In the genomic region with DNA sequence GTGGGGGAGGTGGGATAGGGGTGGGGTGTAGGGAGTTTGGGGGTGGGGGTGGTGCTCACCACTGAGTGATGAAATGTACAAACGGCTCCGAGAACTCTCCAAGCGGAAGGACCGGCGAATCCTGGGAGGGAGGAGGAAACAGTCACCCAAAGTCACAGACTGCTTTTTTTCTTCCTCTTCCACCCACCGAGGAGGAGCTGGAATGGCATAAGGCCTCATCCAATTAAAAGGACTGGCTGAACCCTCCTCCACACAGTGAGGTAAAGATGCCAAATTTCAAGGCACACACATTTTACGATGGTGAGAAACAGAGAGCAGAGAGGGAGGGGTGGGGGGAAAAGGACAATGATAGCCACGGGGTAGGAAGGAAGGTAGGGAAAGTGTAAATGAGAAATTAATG, we compare ENCODE assay signal across 12 mouse cellular contexts. TPM values are rescaled to one million over a fixed set of nuclear protein-coding genes. Genes with fewer than 3 reads are reported as not detected.
DNase-seq lines count a peak whose midpoint lies in the region; ATAC-seq and TF ChIP-seq lines count a peak whose summit lies in the region.
"Had no signal": no experiment of that assay in that cellular context is flagged by ENCODE, and none has a peak within 500 bp of the region (broad histone marks: within the 10 kb centered on the region; RNA-seq: fewer than 3 reads in every experiment).

No protein-coding gene starts in this region.

- H3K9me3 ChIP-seq in heart, embryonic 10.5 days: no peaks in the 10 kb centered on the region
- H3K9me3 ChIP-seq in lung, embryonic 14.5 days (ENCODE audit: low read depth, low read length): no peaks in the 10 kb centered on the region
- no peaks in the 10 kb centered on the region for H3K9me3 ChIP-seq in embryonic facial prominence, embryonic 12.5 days
- H3K9me3 ChIP-seq: embryonic facial prominence, embryonic 15.5 days; midbrain, embryonic 13.5 days had no signal

- H3K9ac ChIP-seq in lung, embryonic 14.5 days: no peak overlapping the region
- H3K9ac ChIP-seq in embryonic facial prominence, embryonic 12.5 days: no peak overlapping the region
- H3K9ac ChIP-seq: embryonic facial prominence, embryonic 15.5 days; midbrain, embryonic 13.5 days had no signal

- H3K4me1 ChIP-seq in heart, embryonic 10.5 days: peaks cover 56% of the 10 kb centered on the region
- no peaks in the 10 kb centered on the region; the same call in 1 of the 2 replicates for H3K4me1 ChIP-seq in lung, embryonic 14.5 days (ENCODE audit: insufficient read depth)
- peaks cover 32% of the 10 kb centered on the region for H3K4me1 ChIP-seq in embryonic facial prominence, embryonic 12.5 days
- H3K4me1 ChIP-seq: embryonic facial prominence, embryonic 15.5 days had no signal

- TF ChIP-seq CTCF in lung, embryonic 14.5 days (IDR thresholded peaks at IDR 0.05; ENCODE audit: low read depth): no peak
- no peak for TF ChIP-seq CTCF in layer of hippocampus, adult 2 months (conservative IDR thresholded peaks at IDR 0.05)
- TF ChIP-seq CTCF in gastrocnemius, adult 2 months (IDR thresholded peaks at IDR 0.05): no peak

- intact Hi-C loops in gastrocnemius, adult 2 months (cut with DNase I): no loop called here

- 10% methylated on average over 8 of the region's 8 CpGs for WGBS in heart, embryonic 10.5 days
- 7% methylated on average over 8 of the region's 8 CpGs for WGBS in lung, embryonic 14.5 days
- WGBS in embryonic facial prominence, embryonic 12.5 days: 5% methylated on average over 8 of the region's 8 CpGs

- no peak for ATAC-seq in lung, embryonic 14.5 days (ENCODE audit: insufficient read depth)
- no peak for ATAC-seq in embryonic facial prominence, embryonic 12.5 days (ENCODE audit: insufficient number of reproducible peaks, insufficient read depth, low FRiP score, low TSS enrichment)
- ATAC-seq: CD4-positive, CD25-positive, alpha-beta regulatory T cell, adult 4 months; midbrain, embryonic 13.5 days had no signal

- peak overlapping the region; percentile 62; the same call in 1 of the 2 replicates for H3K27ac ChIP-seq in heart, embryonic 10.5 days
- no peak overlapping the region for H3K27ac ChIP-seq in lung, embryonic 14.5 days (ENCODE audit: low read depth)
- H3K27ac ChIP-seq in embryonic facial prominence, embryonic 12.5 days: no peak overlapping the region
- H3K27ac ChIP-seq in layer of hippocampus, adult 2 months: no peak overlapping the region; the same call in 1 of the 2 replicates
- H3K27ac ChIP-seq in gastrocnemius, adult 2 months: no peak overlapping the region
- H3K27ac ChIP-seq: embryonic facial prominence, embryonic 15.5 days had no signal

- DNase-seq in heart, embryonic 10.5 days (ENCODE audit: low spot score): no peak
- no peak for DNase-seq in heart, adult 11 months
- DNase-seq in lung, embryonic 14.5 days: peak; percentile 50
- no peak for DNase-seq in lung, postnatal 14 days
- DNase-seq in layer of hippocampus, adult 2 months (ENCODE audit: low spot score in 2 of 2): peak; percentile 27 to 44
- DNase-seq in gastrocnemius, adult 2 months: no peak
- DNase-seq in spleen, adult 18-20 months: no peak
- DNase-seq: right cerebral cortex, postnatal 25 days had no signal

- peaks cover 13% of the 10 kb centered on the region; the same call in 1 of the 2 replicates for H3K36me3 ChIP-seq in heart, embryonic 10.5 days
- peaks cover 6% of the 10 kb centered on the region; the same call in 1 of the 2 replicates for H3K36me3 ChIP-seq in lung, embryonic 14.5 days (ENCODE audit: insufficient read depth)
- peaks cover 13% of the 10 kb centered on the region; the same call in 1 of the 2 replicates for H3K36me3 ChIP-seq in embryonic facial prominence, embryonic 12.5 days

- peak overlapping the region; percentile 40; the same call in 1 of the 2 replicates for H3K4me2 ChIP-seq in lung, embryonic 14.5 days
- 0 out of 2 replicates have a peak overlapping the region, but pooled peaks have one; percentile 11 for H3K4me2 ChIP-seq in embryonic facial prominence, embryonic 12.5 days (replicated peaks)
- H3K4me2 ChIP-seq: embryonic facial prominence, embryonic 15.5 days; midbrain, embryonic 13.5 days had no signal

- H3K4me3 ChIP-seq in heart, embryonic 10.5 days: peak overlapping the region; percentile 33; the same call in 1 of the 2 replicates
- no peak overlapping the region for H3K4me3 ChIP-seq in lung, embryonic 14.5 days (ENCODE audit: low read depth, low read length)
- H3K4me3 ChIP-seq in embryonic facial prominence, embryonic 12.5 days: no peak overlapping the region
- H3K4me3 ChIP-seq in layer of hippocampus, adult 2 months: peak overlapping the region; percentile 30
- no peak overlapping the region for H3K4me3 ChIP-seq in gastrocnemius, adult 2 months
- H3K4me3 ChIP-seq: embryonic facial prominence, embryonic 15.5 days; midbrain, embryonic 13.5 days had no signal

- no peaks in the 10 kb centered on the region for H3K27me3 ChIP-seq in heart, embryonic 10.5 days (ENCODE audit: insufficient read depth, poor library complexity, severe bottlenecking)
- H3K27me3 ChIP-seq in lung, embryonic 14.5 days (ENCODE audit: insufficient read depth, low read length): no peaks in the 10 kb centered on the region
- no peaks in the 10 kb centered on the region for H3K27me3 ChIP-seq in embryonic facial prominence, embryonic 12.5 days
- H3K27me3 ChIP-seq: embryonic facial prominence, embryonic 15.5 days; midbrain, embryonic 13.5 days had no signal

RNA-seq across cellular contexts. Expression of gene Skor1, which starts 48.5 kb away (rescaled TPM):
- 0.06 TPM in 1 of 2 replicates, not detected in the other for polyA plus RNA-seq in heart, embryonic 10.5 days (2016; fragmentation: Nextera tagmentation; extraction: Ambion mirVana)
- not detected in 2 replicates for polyA plus RNA-seq in lung, embryonic 14.5 days (2014; fragmentation: Nextera tagmentation; extraction: Ambion mirVana)
- polyA plus RNA-seq in embryonic facial prominence, embryonic 12.5 days (2016; fragmentation: Nextera tagmentation; extraction: Ambion mirVana): 0.24 and 0.35 TPM in 2 replicates
- total RNA-seq in layer of hippocampus, adult 2 months (2021): under 1 TPM; 0.20 to 0.27 TPM
- total RNA-seq in gastrocnemius, adult 2 months (2021): under 1 TPM in 1 of 2 experiments, not detected in 1; 0.10 TPM
- polyA plus RNA-seq: CD4-positive, CD25-positive, alpha-beta regulatory T cell, adult 4 months; embryonic facial prominence, embryonic 15.5 days had no signal

Comparison
In these comparisons a context has a peak if more than half of its experiments do, and no peak if none do; other contexts are left out.
1. DNase-seq: peak in lung, embryonic 14.5 days (single experiment) and layer of hippocampus, adult 2 months (2 of 2); none in heart, embryonic 10.5 days (single experiment), heart, adult 11 months (single experiment), lung, postnatal 14 days (single experiment), gastrocnemius, adult 2 months (single experiment) and spleen, adult 18-20 months (0 of 2).
2. H3K4me3 ChIP-seq: peak in heart, embryonic 10.5 days (single experiment) and layer of hippocampus, adult 2 months (single experiment); none in lung, embryonic 14.5 days (single experiment), embryonic facial prominence, embryonic 12.5 days (single experiment) and gastrocnemius, adult 2 months (single experiment).